In genomic region chr3:154945688-154946161, GRCm38 (mm10) we compare ENCODE assay signal across 10 mouse cellular contexts.
DNase-seq lines count a peak whose midpoint lies in the region.
"Had no signal": no experiment of that assay in that cellular context is flagged by ENCODE, and none has a peak within 500 bp of the region (broad histone marks: within the 10 kb centered on the region; RNA-seq: fewer than 3 reads in every experiment).

No protein-coding gene starts in this region.

- peak; percentile 2 to 8 for DNase-seq in cerebellum, adult 18-20 months
- no peak for DNase-seq in cerebellum, adult 11 months
- peak; percentile 28 for DNase-seq in layer of hippocampus, adult 11-12 months (ENCODE audit: low spot score)
- no peak for DNase-seq in layer of hippocampus, adult 9-10 months (ENCODE audit: low spot score)
- peak; percentile 10 for DNase-seq in cerebellum, adult 9-10 months
- DNase-seq in layer of hippocampus, adult 9-11 months = peak; percentile 70
- DNase-seq in gastrocnemius, postnatal 25 days = no peak
- no peak for DNase-seq in thymus, postnatal 36 days
- DNase-seq: adrenal gland, adult 8-10 months; kidney, adult 9 months had no signal

Comparison
In these comparisons a context has a peak if more than half of its experiments do, and no peak if none do; other contexts are left out.
1. DNase-seq: peak in cerebellum, adult 18-20 months (2 of 2), layer of hippocampus, adult 11-12 months (single experiment), cerebellum, adult 9-10 months (single experiment) and layer of hippocampus, adult 9-11 months (single experiment); none in cerebellum, adult 11 months (single experiment), layer of hippocampus, adult 9-10 months (single experiment), gastrocnemius, postnatal 25 days (single experiment) and thymus, postnatal 36 days (0 of 2).